Mouse (Mus musculus) right cerebral cortex, postnatal 10 days (tissue): ENCODE results near the gene Ttk.

Experiments used
- DNase-seq, 2 experiments: peaks; one replicate each; pipeline ENCODE4 v3.0.0; 2021; ENCODE audit warnings: low spot score in 2 of 2

Gene Ttk

GRCm38 (mm10) chr9:83893767-83894330 lies 59.4 kb downstream of the Ttk start:
- DNase-seq: no peak

GRCm38 (mm10) chr9:83902086-83902485 lies 67.6 kb downstream of the Ttk start:
- DNase-seq: no peak

GRCm38 (mm10) chr9:83905820-83906219 lies 71.3 kb downstream of the Ttk start:
- no peak for DNase-seq

- DNase-seq: no peak
Observed at GRCm38 (mm10) chr9:83907017-83907416, 72.5 kb downstream of the Ttk start.

GRCm38 (mm10) chr9:83909836-83910235 lies 75.3 kb downstream of the Ttk start:
- DNase-seq: no peak

GRCm38 (mm10) chr9:83910926-83911325 lies 76.4 kb downstream of the Ttk start:
- no peak for DNase-seq
